Mouse (Mus musculus) stomach, embryonic 16.5 days (tissue): ENCODE results near the gene Sec24a. TPM values are rescaled to one million over a fixed set of nuclear protein-coding genes. Genes with fewer than 3 reads are reported as not detected.

Source experiments
- ATAC-seq: fragments of 200-750 bp; cut with Nextera tagmentation; 2 replicates; pipeline ENCODE4 v1.8.0; 2017; ENCODE audit warnings: moderate number of reproducible peaks, moderate TSS enrichment; ENCODE audit not compliant: insufficient read depth, low FRiP score
- H3K27ac ChIP-seq: fragments of 300-500 bp; sonication (generic); 2 replicates; pipeline ENCODE4 v1.5.1; 2014; ENCODE audit warnings: low read length
- H3K27me3 ChIP-seq: fragments of 300-500 bp; sonication (generic); 2 replicates; pipeline ENCODE4 v1.6.1; 2014; ENCODE audit warnings: low read length, control low read depth, mixed read lengths; ENCODE audit not compliant: control insufficient read depth, insufficient read depth
- H3K36me3 ChIP-seq: fragments of 300-500 bp; sonication (generic); 2 replicates; pipeline ENCODE4 v1.6.1; 2014; ENCODE audit warnings: low read length; ENCODE audit not compliant: control insufficient read depth, insufficient read depth
- H3K4me1 ChIP-seq: fragments of 300-500 bp; sonication (generic); 2 replicates; pipeline ENCODE4 v1.6.1; 2014; ENCODE audit warnings: low read length, control low read depth, mixed read lengths; ENCODE audit not compliant: control insufficient read depth, insufficient read depth
- H3K4me2 ChIP-seq: fragments of 300-500 bp; sonication (generic); 2 replicates; pipeline ENCODE4 v1.6.1; 2014; ENCODE audit warnings: low read depth, low read length, mixed read lengths
- H3K4me3 ChIP-seq: fragments of 300-500 bp; sonication (generic); replicated peaks from 2 replicates; pipeline ENCODE4 v1.5.1; 2014; ENCODE audit warnings: mild to moderate bottlenecking, low read length
- H3K9ac ChIP-seq: fragments of 300-500 bp; sonication (generic); 2 replicates; pipeline ENCODE4 v1.6.1; 2014; ENCODE audit warnings: low read length
- H3K9me3 ChIP-seq: fragments of 300-500 bp; sonication (generic); replicated peaks from 2 replicates; pipeline ENCODE4 v1.6.1; 2016; ENCODE audit warnings: low read length, control low read depth; ENCODE audit not compliant: control insufficient read depth
- WGBS: fragments of 180-500 bp; shearing (Covaris S2); extraction: QIAGEN DNeasy Blood & Tissue Kit; methylation state at CpG from one replicate; pipeline ENCODE4 v1.1.7; 2014; 5-methylcytosine and 5-hydroxymethylcytosine counted together
- polyA plus RNA-seq: library from polyadenylated mRNA; unstranded; fragments of >200 nt; fragmentation: Nextera tagmentation; extraction: Ambion mirVana; gene quantifications from 2 replicates; pipeline ENCODE4 v1.2.1, GENCODE M21; 2015

The Sec24a gene
- polyA plus RNA-seq, 1 experiment from 2014 or later: 16.5 TPM

GRCm38 (mm10) chr11:51650261-51650660, 113.2 kb downstream of the Sec24a start:
- Histone ChIP-seq H3K27ac (peak overlapping the region; percentile 94), H3K36me3 (no peaks in the 10 kb centered on the region), H3K4me1 (peaks cover 23% of the 10 kb centered on the region), H3K4me2 (peak overlapping the region; percentile 90), H3K9ac (peak overlapping the region; percentile 85), H3K9me3 (no peaks in the 10 kb centered on the region), H3K27me3 (no peaks in the 10 kb centered on the region), H3K4me3 (peak overlapping the region; percentile 73)
- whole genome bisulfite sequencing: under 1% methylated on average over 30 of the region's 30 CpGs
- ATAC-seq: no peak

GRCm38 (mm10) chr11:51649889-51650199, 113.6 kb downstream of the Sec24a start:
- no peak for ATAC-seq
- no peaks in the 10 kb centered on the region for H3K9me3 ChIP-seq
- peak overlapping the region; percentile 94; the same call in 1 of the 2 replicates for H3K27ac ChIP-seq
- H3K9ac ChIP-seq: peak overlapping the region; percentile 85
- WGBS: 4% methylated on average over 7 of the region's 7 CpGs
- H3K27me3 ChIP-seq: no peaks in the 10 kb centered on the region
- peaks cover 24% of the 10 kb centered on the region for H3K4me1 ChIP-seq
- peak overlapping the region; percentile 90 for H3K4me2 ChIP-seq
- no peaks in the 10 kb centered on the region for H3K36me3 ChIP-seq
- H3K4me3 ChIP-seq: peak overlapping the region; percentile 73

- Histone ChIP-seq H3K9ac (peak overlapping the region; percentile 85), H3K4me3 (peak overlapping the region; percentile 73), H3K36me3 (no peaks in the 10 kb centered on the region), H3K4me1 (peaks cover 24% of the 10 kb centered on the region), H3K27me3 (no peaks in the 10 kb centered on the region), H3K27ac (peak overlapping the region; percentile 94; the same call in 1 of the 2 replicates), H3K4me2 (peak overlapping the region; percentile 90), H3K9me3 (no peaks in the 10 kb centered on the region)
- ATAC-seq: no peak
- 40% methylated on average over 11 of the region's 11 CpGs for WGBS
Observed at GRCm38 (mm10) chr11:51649111-51649888, 114.1 kb downstream of the Sec24a start.

- Histone ChIP-seq H3K27ac (peak overlapping the region; percentile 8; the same call in 1 of the 2 replicates), H3K9ac (peak overlapping the region; percentile 85), H3K4me2 (peak overlapping the region; percentile 90), H3K4me1 (peaks cover 24% of the 10 kb centered on the region), H3K27me3 (no peaks in the 10 kb centered on the region), H3K4me3 (peak overlapping the region; percentile 73; the same call in 1 of the 2 replicates), H3K36me3 (no peaks in the 10 kb centered on the region), H3K9me3 (no peaks in the 10 kb centered on the region)
- ATAC-seq: no peak
- WGBS: 26% methylated on average over 3 of the region's 3 CpGs
Observed at GRCm38 (mm10) chr11:51648566-51648965, 114.9 kb downstream of the Sec24a start.

- Histone ChIP-seq H3K27ac (peak overlapping the region; percentile 48), H3K4me3 (no peak overlapping the region), H3K36me3 (no peaks in the 10 kb centered on the region), H3K9ac (peak overlapping the region; percentile 44; the same call in 1 of the 2 replicates), H3K9me3 (no peaks in the 10 kb centered on the region), H3K27me3 (no peaks in the 10 kb centered on the region), H3K4me2 (peak overlapping the region; percentile 27; the same call in 1 of the 2 replicates), H3K4me1 (peaks cover 24% of the 10 kb centered on the region)
- 61% methylated on average over 15 of the region's 15 CpGs for WGBS
- ATAC-seq: no peak
Observed at GRCm38 (mm10) chr11:51646751-51647667, 116.4 kb downstream of the Sec24a start.

GRCm38 (mm10) chr11:51646245-51646644, 117.2 kb downstream of the Sec24a start:
- H3K4me3 ChIP-seq: no peak overlapping the region
- H3K27ac ChIP-seq: 0 out of 2 replicates have a peak overlapping the region, but pooled peaks have one; percentile 3
- no peaks in the 10 kb centered on the region for H3K27me3 ChIP-seq
- peaks cover 24% of the 10 kb centered on the region for H3K4me1 ChIP-seq
- no peaks in the 10 kb centered on the region for H3K36me3 ChIP-seq
- H3K4me2 ChIP-seq: no peak overlapping the region
- 75% methylated on average over 7 of the region's 7 CpGs for WGBS
- H3K9ac ChIP-seq: no peak overlapping the region
- no peak for ATAC-seq
- H3K9me3 ChIP-seq: no peaks in the 10 kb centered on the region

GRCm38 (mm10) chr11:51645293-51645692, 118.1 kb downstream of the Sec24a start:
- peaks cover 24% of the 10 kb centered on the region for H3K4me1 ChIP-seq

GRCm38 (mm10) chr11:51644217-51644616, 119.2 kb downstream of the Sec24a start:
- Histone ChIP-seq H3K9me3 (no peaks in the 10 kb centered on the region), H3K4me2 (no peak overlapping the region), H3K36me3 (no peaks in the 10 kb centered on the region), H3K4me3 (no peak overlapping the region), H3K27ac (no peak overlapping the region), H3K27me3 (no peaks in the 10 kb centered on the region), H3K4me1 (peaks cover 21% of the 10 kb centered on the region; the same call in 1 of the 2 replicates), H3K9ac (no peak overlapping the region)
- WGBS: 83% methylated on average over 16 of the region's 16 CpGs
- ATAC-seq: no peak

More at GRCm38 (mm10) chr11:51645293-51645692, 118.1 kb downstream of the Sec24a start:
- Histone ChIP-seq H3K27me3 (no peaks in the 10 kb centered on the region), H3K9me3 (no peaks in the 10 kb centered on the region), H3K4me3 (no peak overlapping the region), H3K27ac (no peak overlapping the region), H3K36me3 (no peaks in the 10 kb centered on the region), H3K9ac (no peak overlapping the region), H3K4me2 (no peak overlapping the region)
- WGBS: 61% methylated on average over 13 of the region's 13 CpGs
- ATAC-seq: no peak

GRCm38 (mm10) chr11:51643761-51644160, 119.7 kb downstream of the Sec24a start:
- Histone ChIP-seq H3K36me3 (no peaks in the 10 kb centered on the region), H3K9ac (no peak overlapping the region), H3K4me3 (no peak overlapping the region), H3K4me1 (0 out of 2 replicates have a peak, but pooled peaks cover 16% of the 10 kb centered on the region), H3K4me2 (no peak overlapping the region), H3K27me3 (no peaks in the 10 kb centered on the region), H3K9me3 (no peaks in the 10 kb centered on the region), H3K27ac (no peak overlapping the region)
- 55% methylated on average over 15 of the region's 15 CpGs for WGBS
- ATAC-seq: no peak
